Mouse (Mus musculus): ENCODE measurements around the gene Cpsf7.

DNA sequence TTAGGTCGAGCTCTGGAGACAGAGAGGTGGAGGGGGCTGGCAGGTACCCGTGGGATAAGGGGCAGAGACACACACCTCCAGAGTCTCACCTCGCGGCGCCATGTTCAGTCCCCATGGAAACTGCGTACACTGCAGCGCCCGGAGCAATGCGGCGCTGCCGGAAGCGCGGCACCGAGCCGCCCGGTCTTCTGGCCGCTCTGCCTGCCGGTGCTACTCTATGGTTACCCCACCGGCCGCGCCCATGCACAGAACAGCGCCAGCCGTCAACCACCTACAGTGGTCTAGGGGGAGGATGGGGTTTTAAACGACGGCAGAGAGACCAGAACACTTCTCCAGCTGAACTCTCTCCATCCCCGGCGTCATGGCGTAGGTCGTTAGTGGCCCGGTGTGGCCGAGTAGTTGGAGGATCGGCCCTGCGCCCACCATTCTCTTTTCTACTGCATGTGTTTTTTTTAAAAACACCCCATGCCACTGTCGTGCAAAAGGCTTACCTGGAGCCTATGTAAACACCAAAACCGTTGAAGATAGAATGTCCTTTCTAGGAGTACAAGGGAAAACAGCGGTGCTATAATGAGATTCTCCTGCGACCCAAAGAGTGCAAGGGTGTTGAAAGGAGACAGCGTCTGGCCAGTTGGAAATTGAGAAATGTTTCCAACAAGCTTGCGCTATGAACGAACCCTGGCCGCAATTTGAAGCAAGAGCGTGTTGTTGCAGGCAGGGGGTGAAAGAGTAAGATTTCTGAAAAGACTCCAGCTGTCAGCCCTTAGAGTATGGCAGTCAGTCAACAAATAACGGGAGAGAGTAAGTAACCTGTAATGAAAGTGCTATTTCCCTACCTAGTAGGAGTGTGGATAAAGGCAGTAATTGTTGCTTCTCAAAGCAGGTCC lies 30.8 kb downstream of the Cpsf7 start, which contains the start of gene Tmem216:
- peak; percentile 74; the same call in 1 of the 2 replicates for TF ChIP-seq HCFC1 (IDR thresholded peaks at IDR 0.05; ENCODE audit: borderline replicate concordance, insufficient read depth, low read length)
- no peak for TF ChIP-seq MAFK (IDR thresholded peaks at IDR 0.05; ENCODE audit: insufficient read depth, low read depth, low read length)
